18 mouse cellular contexts compared by ENCODE assay signal in genomic region chr2:84859991-84860780, GRCm38 (mm10). TPM values are rescaled to one million over a fixed set of nuclear protein-coding genes. Genes with fewer than 3 reads are reported as not detected.
"Had no signal": no experiment of that assay in that cellular context is flagged by ENCODE, and none has a peak within 500 bp of the region (broad histone marks: within the 10 kb centered on the region; RNA-seq: fewer than 3 reads in every experiment).

No protein-coding gene starts in this region.

- DNase-seq: kidney, postnatal 14 days; liver; liver, embryonic 13.5 days; liver, postnatal 0 days; thymus, postnatal 4 days had no signal

- ATAC-seq: liver, postnatal 0 days had no signal

- H3K9ac ChIP-seq: kidney, embryonic 15.5 days; limb, embryonic 12.5 days; liver, embryonic 13.5 days; liver, postnatal 0 days; lung, embryonic 15.5 days; midbrain, embryonic 12.5 days; neural tube, embryonic 12.5 days had no signal

- H3K4me2 ChIP-seq: kidney, embryonic 15.5 days; limb, embryonic 12.5 days; liver, embryonic 13.5 days; lung, embryonic 15.5 days; midbrain, embryonic 12.5 days; neural tube, embryonic 12.5 days had no signal

- H3K27me3 ChIP-seq: neural tube, embryonic 12.5 days had no signal

- H3K4me3 ChIP-seq: kidney, embryonic 15.5 days; left cerebral cortex, adult 2 months; limb, embryonic 12.5 days; liver, embryonic 13.5 days; lung, embryonic 15.5 days; midbrain, embryonic 12.5 days; neural tube, embryonic 12.5 days had no signal

- H3K4me1 ChIP-seq: kidney, embryonic 15.5 days; limb, embryonic 12.5 days; lung, embryonic 15.5 days; midbrain, embryonic 12.5 days; neural tube, embryonic 12.5 days had no signal

- H3K9me3 ChIP-seq: kidney, embryonic 15.5 days; limb, embryonic 12.5 days; liver, embryonic 13.5 days; lung, embryonic 15.5 days; midbrain, embryonic 12.5 days; neural tube, embryonic 12.5 days had no signal

- H3K27ac ChIP-seq: kidney, embryonic 15.5 days; left cerebral cortex, adult 2 months; limb, embryonic 12.5 days; liver, embryonic 13.5 days; lung, embryonic 15.5 days; midbrain, embryonic 12.5 days; neural tube, embryonic 12.5 days; stomach, postnatal 0 days had no signal

RNA-seq across cellular contexts. Expression of gene Rtn4rl2, which starts 26.3 kb away (rescaled TPM):
- total RNA-seq: megakaryocyte-erythroid progenitor cell, adult 5-6 weeks; neutrophil, adult 5-6 weeks had no signal
- polyA plus RNA-seq: liver, embryonic 13.5 days had no signal

RNA-seq across cellular contexts. Expression of gene Smtnl1, which starts 37.7 kb away (rescaled TPM):
- total RNA-seq: layer of hippocampus, adult 8-10 months; layer of hippocampus, postnatal 25 days; left cerebral cortex, adult 2 months; left cerebral cortex, postnatal 14 days; megakaryocyte-erythroid progenitor cell, adult 5-6 weeks; neutrophil, adult 5-6 weeks had no signal
- polyA plus RNA-seq: large intestine, adult 2 months; neural tube, embryonic 12.5 days; stomach, postnatal 0 days had no signal
